ENCODE assay signal across 8 mouse cellular contexts in the genomic region with DNA sequence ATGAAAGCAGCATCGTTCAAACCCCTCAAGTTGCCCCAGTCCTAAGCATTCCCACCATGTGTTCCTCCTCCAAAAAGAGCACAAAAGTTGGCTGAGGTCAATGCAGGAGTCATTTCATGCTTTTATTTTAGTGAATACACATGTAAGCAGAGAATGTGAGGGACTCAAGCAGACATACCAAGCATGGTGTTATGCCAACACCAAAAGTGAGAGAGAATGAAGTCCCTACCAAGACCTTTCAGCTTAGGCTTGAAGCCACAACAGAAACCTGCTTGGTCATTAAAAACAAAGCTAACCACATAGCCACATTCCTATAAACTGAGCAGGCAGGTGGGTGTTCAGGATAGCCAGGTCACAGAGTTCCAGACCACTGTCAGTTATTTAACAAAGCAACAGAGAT. TPM values are rescaled to one million over a fixed set of nuclear protein-coding genes. Genes with fewer than 3 reads are reported as not detected.
DNase-seq lines count a peak whose midpoint lies in the region; ATAC-seq and TF ChIP-seq lines count a peak whose summit lies in the region.

No protein-coding gene starts in this region.

- peaks cover 39% of the 10 kb centered on the region for H3K36me3 ChIP-seq in hindbrain, embryonic 12.5 days
- no peaks in the 10 kb centered on the region for H3K36me3 ChIP-seq in hindbrain, embryonic 16.5 days (ENCODE audit: control insufficient read depth, insufficient read depth, low read length)
- peaks cover 41% of the 10 kb centered on the region for H3K36me3 ChIP-seq in neural tube, embryonic 13.5 days
- no peaks in the 10 kb centered on the region for H3K36me3 ChIP-seq in intestine, embryonic 16.5 days (ENCODE audit: control insufficient read depth, insufficient read depth, low read length)
- no peaks in the 10 kb centered on the region for H3K36me3 ChIP-seq in stomach, postnatal 0 days (ENCODE audit: control insufficient read depth, insufficient read depth, low read length)

- H3K27ac ChIP-seq in hindbrain, embryonic 12.5 days: peak overlapping the region; percentile 31
- H3K27ac ChIP-seq in hindbrain, embryonic 16.5 days (ENCODE audit: low read depth, low read length): no peak overlapping the region
- peak overlapping the region; percentile 57 for H3K27ac ChIP-seq in neural tube, embryonic 13.5 days (replicated peaks)
- H3K27ac ChIP-seq in intestine, embryonic 16.5 days (ENCODE audit: low read length): peak overlapping the region; percentile 58
- H3K27ac ChIP-seq in stomach, postnatal 0 days (replicated peaks): peak overlapping the region; percentile 64; the same call in 1 of the 2 replicates

- no peak for TF ChIP-seq EP300 in stomach, postnatal 0 days (optimal IDR thresholded peaks at IDR 0.05)

- no peaks in the 10 kb centered on the region for H3K27me3 ChIP-seq in hindbrain, embryonic 12.5 days
- H3K27me3 ChIP-seq in hindbrain, embryonic 16.5 days (replicated peaks; ENCODE audit: control insufficient read depth, insufficient read depth, low read length): no peaks in the 10 kb centered on the region
- no peaks in the 10 kb centered on the region for H3K27me3 ChIP-seq in neural tube, embryonic 13.5 days
- H3K27me3 ChIP-seq in intestine, embryonic 16.5 days (replicated peaks; ENCODE audit: control insufficient read depth, insufficient read depth, low read length): no peaks in the 10 kb centered on the region
- no peaks in the 10 kb centered on the region for H3K27me3 ChIP-seq in stomach, postnatal 0 days (ENCODE audit: control insufficient read depth, insufficient read depth, low read length)

- no peak overlapping the region for H3K4me2 ChIP-seq in hindbrain, embryonic 12.5 days (replicated peaks)
- no peak overlapping the region for H3K4me2 ChIP-seq in hindbrain, embryonic 16.5 days (ENCODE audit: low read length)
- no peak overlapping the region for H3K4me2 ChIP-seq in neural tube, embryonic 13.5 days
- no peak overlapping the region for H3K4me2 ChIP-seq in intestine, embryonic 16.5 days (ENCODE audit: low read depth, low read length)
- no peak overlapping the region for H3K4me2 ChIP-seq in stomach, postnatal 0 days (replicated peaks; ENCODE audit: low read depth)

- peaks cover 18% of the 10 kb centered on the region for H3K4me1 ChIP-seq in hindbrain, embryonic 12.5 days
- H3K4me1 ChIP-seq in hindbrain, embryonic 16.5 days (ENCODE audit: control insufficient read depth, insufficient read depth, low read depth, low read length): no peaks in the 10 kb centered on the region; the same call in 1 of the 2 replicates
- peaks cover 49% of the 10 kb centered on the region for H3K4me1 ChIP-seq in neural tube, embryonic 13.5 days (replicated peaks)
- peaks cover 34% of the 10 kb centered on the region for H3K4me1 ChIP-seq in intestine, embryonic 16.5 days (ENCODE audit: control insufficient read depth, insufficient read depth, low read length)
- peaks cover 11% of the 10 kb centered on the region for H3K4me1 ChIP-seq in stomach, postnatal 0 days (replicated peaks; ENCODE audit: control insufficient read depth, insufficient read depth)

- H3K9me3 ChIP-seq in hindbrain, embryonic 12.5 days (replicated peaks): no peaks in the 10 kb centered on the region
- no peaks in the 10 kb centered on the region for H3K9me3 ChIP-seq in hindbrain, embryonic 16.5 days (ENCODE audit: control insufficient read depth, low read length)
- H3K9me3 ChIP-seq in neural tube, embryonic 13.5 days: no peaks in the 10 kb centered on the region
- H3K9me3 ChIP-seq in intestine, embryonic 16.5 days (ENCODE audit: control insufficient read depth, low read length): no peaks in the 10 kb centered on the region
- H3K9me3 ChIP-seq in stomach, postnatal 0 days (ENCODE audit: control insufficient read depth, low read length): no peaks in the 10 kb centered on the region

- no peak for DNase-seq in neural tube, embryonic 10.5 days (ENCODE audit: extremely low spot score, low spot score)
- DNase-seq in stomach, postnatal 0 days (ENCODE audit: low spot score): no peak
- DNase-seq in testis, postnatal 10 days (ENCODE audit: low spot score): no peak
- no peak for DNase-seq in spleen, postnatal 36 days (ENCODE audit: low spot score in 2 of 2)

- no peak for TF ChIP-seq CTCF in stomach, postnatal 0 days (IDR thresholded peaks at IDR 0.05; ENCODE audit: low read depth)

- 32% methylated on average over 1 of the region's 1 CpGs for WGBS in hindbrain, embryonic 12.5 days
- 34% methylated on average over 1 of the region's 1 CpGs for WGBS in hindbrain, embryonic 16.5 days
- 40% methylated on average over 1 of the region's 1 CpGs for WGBS in neural tube, embryonic 13.5 days
- 50% methylated on average over 1 of the region's 1 CpGs for WGBS in intestine, embryonic 16.5 days
- WGBS in stomach, postnatal 0 days: 45% methylated on average over 1 of the region's 1 CpGs

- no peak for ATAC-seq in hindbrain, embryonic 12.5 days (ENCODE audit: low FRiP score)
- no peak for ATAC-seq in hindbrain, embryonic 16.5 days
- ATAC-seq in neural tube, embryonic 13.5 days (ENCODE audit: low read depth): no peak
- no peak for ATAC-seq in intestine, embryonic 16.5 days
- ATAC-seq in stomach, postnatal 0 days (ENCODE audit: low FRiP score, low TSS enrichment): no peak

- H3K9ac ChIP-seq in hindbrain, embryonic 12.5 days: no peak overlapping the region
- H3K9ac ChIP-seq in hindbrain, embryonic 16.5 days (ENCODE audit: low read depth, low read length): no peak overlapping the region
- no peak overlapping the region for H3K9ac ChIP-seq in neural tube, embryonic 13.5 days
- H3K9ac ChIP-seq in intestine, embryonic 16.5 days (ENCODE audit: low read depth, low read length): no peak overlapping the region
- H3K9ac ChIP-seq in stomach, postnatal 0 days (ENCODE audit: low read length): no peak overlapping the region

- H3K4me3 ChIP-seq in hindbrain, embryonic 12.5 days: no peak overlapping the region
- H3K4me3 ChIP-seq in hindbrain, embryonic 16.5 days (ENCODE audit: low read length): no peak overlapping the region
- H3K4me3 ChIP-seq in neural tube, embryonic 13.5 days: no peak overlapping the region
- H3K4me3 ChIP-seq in intestine, embryonic 16.5 days (ENCODE audit: low read length): no peak overlapping the region
- H3K4me3 ChIP-seq in stomach, postnatal 0 days (ENCODE audit: low read depth, low read length): no peak overlapping the region

RNA-seq across cellular contexts. Expression of a gene that starts 35.0 kb away (rescaled TPM):
- 16.6 and 18.6 TPM in 2 replicates for polyA plus RNA-seq in hindbrain, embryonic 12.5 days (2016; fragmentation: Nextera tagmentation; extraction: Ambion mirVana)
- 14.1 and 15.9 TPM in 2 replicates for polyA plus RNA-seq in hindbrain, embryonic 16.5 days (2015; fragmentation: Nextera tagmentation; extraction: Ambion mirVana)
- 12.3 and 14.2 TPM in 2 replicates for polyA plus RNA-seq in neural tube, embryonic 13.5 days (2015; fragmentation: Nextera tagmentation; extraction: Ambion mirVana)
- polyA plus RNA-seq in intestine, embryonic 16.5 days (2015; fragmentation: Nextera tagmentation; extraction: Ambion mirVana): 16.6 and 18.5 TPM in 2 replicates
- 11.5 and 13.0 TPM in 2 replicates for polyA plus RNA-seq in stomach, postnatal 0 days (2015; fragmentation: Nextera tagmentation; extraction: Ambion mirVana)

RNA-seq across cellular contexts. Expression of a gene that starts 49.1 kb away (rescaled TPM):
- 41.9 and 44.3 TPM in 2 replicates for polyA plus RNA-seq in hindbrain, embryonic 12.5 days (2016; fragmentation: Nextera tagmentation; extraction: Ambion mirVana)
- 24.2 and 25.2 TPM in 2 replicates for polyA plus RNA-seq in hindbrain, embryonic 16.5 days (2015; fragmentation: Nextera tagmentation; extraction: Ambion mirVana)
- 31.8 and 37.3 TPM in 2 replicates for polyA plus RNA-seq in neural tube, embryonic 13.5 days (2015; fragmentation: Nextera tagmentation; extraction: Ambion mirVana)
- 17.8 and 18.5 TPM in 2 replicates for polyA plus RNA-seq in intestine, embryonic 16.5 days (2015; fragmentation: Nextera tagmentation; extraction: Ambion mirVana)
- polyA plus RNA-seq in stomach, postnatal 0 days (2015; fragmentation: Nextera tagmentation; extraction: Ambion mirVana): 8.7 and 9.7 TPM in 2 replicates

RNA-seq across cellular contexts. Expression of a gene that starts 57.5 kb away (rescaled TPM):
- polyA plus RNA-seq in hindbrain, embryonic 12.5 days (2016; fragmentation: Nextera tagmentation; extraction: Ambion mirVana): 4.1 and 6.4 TPM in 2 replicates
- polyA plus RNA-seq in hindbrain, embryonic 16.5 days (2015; fragmentation: Nextera tagmentation; extraction: Ambion mirVana): 3.6 and 3.7 TPM in 2 replicates
- 2.8 and 4.3 TPM in 2 replicates for polyA plus RNA-seq in neural tube, embryonic 13.5 days (2015; fragmentation: Nextera tagmentation; extraction: Ambion mirVana)
- 1.3 and 1.6 TPM in 2 replicates for polyA plus RNA-seq in intestine, embryonic 16.5 days (2015; fragmentation: Nextera tagmentation; extraction: Ambion mirVana)
- 1.6 and 3.6 TPM in 2 replicates for polyA plus RNA-seq in stomach, postnatal 0 days (2015; fragmentation: Nextera tagmentation; extraction: Ambion mirVana)
